Mouse (Mus musculus) B cell, adult 67 days (primary cell): Measurements from ENCODE around the gene Psme2b. TPM values are rescaled to one million over a fixed set of nuclear protein-coding genes. Genes with fewer than 3 reads are reported as not detected.

Experiments used
- total RNA-seq, 2 experiments: library from RNA; stranded (reverse); gene quantifications; 4 replicates each; pipeline ENCODE4 v1.2.4; 2023

The Psme2b gene
- total RNA-seq = 10 to 100 TPM; 59.4 to 62.0 TPM

GRCm38 (mm10) chr11:48946090-48946489, at the start of gene Psme2b:
Psme2b (minus strand) TSS chr11:48946190.

GRCm38 (mm10) chr11:48994018-48994417, 48.0 kb upstream of the Psme2b start, which contains the start of gene Tgtp1:
Tgtp1 (minus strand) TSS chr11:48994172.

GRCm38 (mm10) chr11:48991740-48992520, 45.9 kb upstream of the Psme2b start, which contains the start of gene Gm12185:
Gm12185 (minus strand) TSS chr11:48992226.

GRCm38 (mm10) chr11:48979251-48979650, 33.3 kb upstream of the Psme2b start, which contains the start of gene 9930111J21Rik1:
9930111J21Rik1 (minus strand) TSS chr11:48979398.

GRCm38 (mm10) chr11:48978240-48978939, 32.4 kb upstream of the Psme2b start, which contains the start of gene Olfr56:
Olfr56 (plus strand) TSS chr11:48978889.

GRCm38 (mm10) chr11:48902021-48902420, 44.0 kb downstream of the Psme2b start, which contains the start of gene Gm5431:
Gm5431 (minus strand) TSS chr11:48902214.

Other genes starting within 250 kb of the Psme2b start
- 1,000 to 10,000 TPM; 1,438 to 1,488 TPM for gene Rack1, start 145.9 kb downstream of the Psme2b start, total RNA-seq
- 10 to 100 TPM; 61.3 TPM for gene Trim41, start 128.8 kb downstream of the Psme2b start, total RNA-seq
- gene Trim7, start 120.0 kb downstream of the Psme2b start, total RNA-seq = 100 to 1,000 TPM; 172 to 185 TPM
- under 1 TPM; 0.52 to 0.59 TPM for gene Gm12184, start 119.5 kb downstream of the Psme2b start, total RNA-seq
- gene Irgm1, start 74.5 kb downstream of the Psme2b start, total RNA-seq = 10 to 100 TPM; 35.3 to 54.8 TPM
- gene Gm5431, start 44.0 kb downstream of the Psme2b start, total RNA-seq = 10 to 100 TPM in 1 of 2 experiments, 1 to 10 TPM in 1; 7.4 to 14.1 TPM
- gene Olfr56, start 32.7 kb upstream of the Psme2b start, total RNA-seq = under 1 TPM; 0.68 to 0.70 TPM
- 100 to 1,000 TPM; 102 to 112 TPM for gene 9930111J21Rik1, start 33.2 kb upstream of the Psme2b start, total RNA-seq
- gene Gm12185, start 46.0 kb upstream of the Psme2b start, total RNA-seq = 1 to 10 TPM; 1.9 to 2.8 TPM
- 1 to 10 TPM; 2.2 to 4.3 TPM for gene Tgtp1, start 48.0 kb upstream of the Psme2b start, total RNA-seq
- 100 to 1,000 TPM; 132 to 158 TPM for gene 9930111J21Rik2, start 105.1 kb upstream of the Psme2b start, total RNA-seq
- gene Tgtp2, start 118.0 kb upstream of the Psme2b start, total RNA-seq = 1 to 10 TPM; 3.6 to 5.1 TPM
- gene Ifi47, start 130.4 kb upstream of the Psme2b start, total RNA-seq = 10 to 100 TPM; 37.3 to 48.6 TPM
- not detected for gene Olfr1396, start 168.7 kb upstream of the Psme2b start, total RNA-seq
- not detected for gene Olfr1395, start 196.1 kb upstream of the Psme2b start, total RNA-seq
- not detected for gene Olfr1394, start 208.2 kb upstream of the Psme2b start, total RNA-seq
- not detected for gene Btnl9, start 241.0 kb upstream of the Psme2b start, total RNA-seq